Mouse (Mus musculus): ENCODE results near the gene Ivd. TPM values are rescaled to one million over a fixed set of nuclear protein-coding genes. Genes with fewer than 3 reads are reported as not detected.

Ivd gene
- polyA plus RNA-seq, 1 experiment: 3.2 TPM

DNA sequence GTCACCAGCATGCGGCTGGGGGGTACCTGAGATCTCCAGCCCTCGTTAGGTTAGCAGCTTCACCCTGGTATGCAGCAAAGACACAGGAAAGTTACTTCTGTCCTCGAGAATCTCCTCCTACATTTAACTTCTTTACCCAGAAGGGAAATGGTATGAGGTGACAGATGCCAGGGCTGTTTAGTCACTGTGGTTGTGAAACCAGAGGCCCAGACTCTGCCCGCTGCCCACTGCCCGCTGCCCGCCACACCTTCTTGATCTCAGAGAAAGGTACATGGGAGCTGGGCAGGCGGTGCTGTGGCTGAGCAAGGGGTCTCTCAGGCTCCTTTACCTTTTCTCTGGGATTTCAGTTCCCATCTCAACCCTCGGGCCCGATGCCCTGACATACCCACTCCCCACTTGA lies 14.7 kb downstream of the Ivd start:
- H3K27me3 ChIP-seq (replicated peaks): peaks cover 37% of the 10 kb centered on the region
- H3K4me3 ChIP-seq (replicated peaks): no peak overlapping the region
- H3K4me1 ChIP-seq: no peaks in the 10 kb centered on the region
- TF ChIP-seq GATA1 (IDR thresholded peaks at IDR 0.05; ENCODE audit: borderline replicate concordance, low read length) (no peak), FLI1 (IDR thresholded peaks at IDR 0.05; ENCODE audit: low read length) (no peak)
- H3K36me3 ChIP-seq (replicated peaks; ENCODE audit: low read length): peaks cover 13% of the 10 kb centered on the region
- no peaks in the 10 kb centered on the region for H3K9me3 ChIP-seq

DNA sequence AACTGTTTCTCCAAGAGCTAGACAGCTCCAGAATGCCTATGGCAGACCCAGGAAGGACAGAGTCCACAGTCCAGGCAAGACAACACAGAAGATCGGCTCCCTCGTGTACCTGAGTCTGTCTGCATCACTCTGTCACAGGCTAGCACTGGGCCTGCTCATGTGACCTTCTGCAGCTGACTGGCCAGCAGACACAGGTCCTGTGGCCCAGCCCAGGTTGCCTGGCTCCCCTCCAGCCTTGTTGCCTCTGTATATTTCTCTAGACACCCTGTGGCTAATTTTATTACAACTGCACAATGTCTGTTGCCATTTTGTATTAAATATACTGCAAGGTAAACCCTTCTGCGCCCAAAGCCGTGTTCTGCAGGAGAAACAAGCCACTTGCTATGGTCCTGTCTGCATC lies 19.3 kb downstream of the Ivd start:
- Histone ChIP-seq H3K27me3 (replicated peaks) (peaks cover 61% of the 10 kb centered on the region), H3K36me3 (replicated peaks; ENCODE audit: low read length) (peaks cover 6% of the 10 kb centered on the region), H3K9me3 (no peaks in the 10 kb centered on the region), H3K4me3 (replicated peaks) (no peak overlapping the region), H3K4me1 (peaks cover 8% of the 10 kb centered on the region)
- TF ChIP-seq FLI1 (IDR thresholded peaks at IDR 0.05; ENCODE audit: low read length) (no peak), GATA1 (IDR thresholded peaks at IDR 0.05; ENCODE audit: borderline replicate concordance, low read length) (no peak)

DNA sequence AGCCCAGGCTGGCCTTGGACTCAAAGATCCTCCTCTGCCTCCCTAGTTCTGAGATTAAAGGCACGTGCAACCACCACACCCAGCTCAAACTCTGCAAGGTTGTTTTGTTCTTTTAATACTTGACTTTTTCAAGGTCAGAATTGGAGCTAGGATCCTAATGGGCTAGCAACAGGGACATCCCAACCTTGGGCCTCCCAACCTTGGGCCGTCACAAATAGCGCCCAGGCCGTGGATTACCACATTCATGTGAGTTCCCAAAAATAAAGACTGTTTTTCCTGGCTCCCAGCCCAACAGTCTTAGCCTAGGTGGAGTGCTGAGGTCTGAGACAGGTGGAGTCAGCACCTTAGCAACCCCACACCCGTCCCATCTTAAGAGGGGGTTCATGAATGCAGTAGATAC lies 20.2 kb downstream of the Ivd start:
- peaks cover 63% of the 10 kb centered on the region for H3K27me3 ChIP-seq (replicated peaks)
- H3K4me3 ChIP-seq (replicated peaks): no peak overlapping the region
- no peaks in the 10 kb centered on the region for H3K9me3 ChIP-seq
- peaks cover 8% of the 10 kb centered on the region for H3K4me1 ChIP-seq
- peaks cover 6% of the 10 kb centered on the region for H3K36me3 ChIP-seq (replicated peaks; ENCODE audit: low read length)
- TF ChIP-seq GATA1 (IDR thresholded peaks at IDR 0.05; ENCODE audit: borderline replicate concordance, low read length): no peak
- TF ChIP-seq FLI1 (IDR thresholded peaks at IDR 0.05; ENCODE audit: low read length): no peak

DNA sequence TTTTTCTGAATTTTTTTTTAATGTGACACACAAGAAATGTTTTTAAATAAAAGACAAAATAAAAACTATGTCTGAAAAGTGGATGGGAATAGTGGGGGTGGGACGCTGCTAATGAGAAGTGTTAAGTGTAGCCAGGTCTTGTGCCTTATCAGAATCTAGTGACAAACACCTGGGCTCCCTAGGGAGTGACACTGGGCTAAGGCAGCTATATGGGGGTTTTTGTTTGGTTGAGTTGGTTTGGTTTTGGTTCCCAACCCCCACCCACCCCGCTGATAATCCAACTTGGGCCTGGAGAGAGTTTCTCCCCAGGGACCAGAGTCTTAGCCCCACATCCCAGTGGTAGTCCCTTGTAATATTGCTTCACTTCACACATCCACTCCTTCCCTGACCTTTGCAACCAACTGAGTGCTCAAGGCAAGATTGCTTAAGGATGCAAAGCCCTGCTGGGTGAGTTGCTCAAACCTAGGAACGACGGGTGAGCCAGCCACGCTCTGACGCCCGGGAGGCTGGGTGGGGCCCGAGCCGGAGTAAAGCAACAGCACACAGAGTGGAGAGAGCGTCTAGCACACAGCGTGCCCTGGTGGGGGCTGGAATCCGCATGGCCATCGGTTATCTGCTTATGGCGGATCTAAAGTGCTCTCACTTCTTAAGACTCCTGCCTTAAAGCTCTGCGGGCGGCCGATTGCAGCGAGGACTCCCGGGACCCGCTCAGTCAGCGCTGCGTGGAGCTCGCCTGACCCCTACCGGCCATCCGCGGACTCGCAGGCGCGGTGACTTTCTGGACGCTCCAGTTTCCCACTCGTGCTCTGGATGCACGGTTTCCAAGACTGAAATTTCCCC lies 21.3 kb downstream of the Ivd start:
- Histone ChIP-seq H3K4me3 (replicated peaks) (peak overlapping the region; percentile 85), H3K27me3 (replicated peaks) (peaks cover 69% of the 10 kb centered on the region), H3K9me3 (no peaks in the 10 kb centered on the region), H3K4me1 (peaks cover 16% of the 10 kb centered on the region), H3K36me3 (replicated peaks; ENCODE audit: low read length) (no peaks in the 10 kb centered on the region)
- TF ChIP-seq GATA1 (IDR thresholded peaks at IDR 0.05; ENCODE audit: borderline replicate concordance, low read length): no peak
- TF ChIP-seq FLI1 (IDR thresholded peaks at IDR 0.05; ENCODE audit: low read length): no peak

DNA sequence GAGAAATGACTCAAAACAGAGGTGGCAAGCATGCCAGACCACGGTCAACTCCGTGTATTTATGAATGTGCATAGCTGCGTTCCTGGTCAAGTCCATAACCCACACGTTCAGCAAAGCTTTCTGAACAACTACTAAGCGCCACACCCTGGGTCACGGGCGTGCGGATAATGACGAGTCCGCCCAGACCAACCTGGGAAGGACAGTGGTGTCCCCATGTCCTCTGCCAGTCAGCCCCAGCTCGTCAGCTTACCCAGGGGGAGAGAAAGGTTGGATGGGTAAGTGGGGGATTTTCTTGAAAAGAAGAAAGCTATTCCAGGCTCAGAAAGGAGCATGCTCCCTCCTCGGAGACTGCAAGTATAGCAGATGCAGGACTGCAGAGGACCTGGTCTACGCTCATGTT lies 25.7 kb downstream of the Ivd start:
- H3K4me1 ChIP-seq: peaks cover 34% of the 10 kb centered on the region
- H3K27me3 ChIP-seq (replicated peaks): peaks cover 73% of the 10 kb centered on the region
- no peaks in the 10 kb centered on the region for H3K9me3 ChIP-seq
- TF ChIP-seq FLI1 (IDR thresholded peaks at IDR 0.05; ENCODE audit: low read length): no peak
- no peak for TF ChIP-seq GATA1 (IDR thresholded peaks at IDR 0.05; ENCODE audit: borderline replicate concordance, low read length)
- peak overlapping the region; percentile 86 for H3K4me3 ChIP-seq (replicated peaks)
- H3K36me3 ChIP-seq (replicated peaks; ENCODE audit: low read length): no peaks in the 10 kb centered on the region

DNA sequence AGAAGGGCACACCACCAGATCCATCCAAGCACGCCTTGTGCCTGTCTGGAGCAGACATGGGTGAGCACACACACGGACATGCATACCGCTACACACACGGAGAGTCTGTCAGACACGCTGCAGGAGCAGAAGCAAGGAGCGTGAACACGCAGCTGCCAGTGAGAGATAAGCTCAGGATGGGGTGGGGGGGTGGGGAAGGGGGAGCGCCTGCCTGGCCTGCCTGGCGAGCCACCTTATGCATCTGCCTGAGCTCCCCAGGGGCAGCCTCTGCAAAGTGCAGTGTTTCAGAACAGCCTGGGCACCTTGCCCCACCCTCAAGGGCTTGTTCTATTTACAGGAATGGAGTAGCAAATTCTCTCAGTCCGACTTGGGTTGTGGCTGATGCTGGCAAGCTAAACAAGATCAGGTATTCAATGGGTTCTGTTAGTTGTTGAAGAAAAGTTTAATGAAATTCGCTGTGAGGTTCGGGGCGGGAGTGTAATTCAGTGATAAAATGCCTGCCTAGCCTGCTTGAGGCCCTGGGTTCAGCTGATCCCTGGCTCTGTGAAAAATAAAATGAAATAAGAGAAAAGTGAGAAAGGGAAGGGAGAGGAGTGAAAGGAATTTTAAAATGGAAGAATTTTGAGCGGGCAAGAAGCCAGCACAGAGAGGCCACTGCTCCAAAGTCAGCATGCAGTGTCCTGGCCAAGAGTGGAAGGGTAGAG lies 26.2 kb downstream of the Ivd start:
- Histone ChIP-seq H3K27me3 (replicated peaks) (peaks cover 72% of the 10 kb centered on the region), H3K4me1 (peaks cover 34% of the 10 kb centered on the region), H3K36me3 (replicated peaks; ENCODE audit: low read length) (no peaks in the 10 kb centered on the region), H3K4me3 (replicated peaks) (peak overlapping the region; percentile 86), H3K9me3 (no peaks in the 10 kb centered on the region)
- TF ChIP-seq FLI1 (IDR thresholded peaks at IDR 0.05; ENCODE audit: low read length): no peak
- no peak for TF ChIP-seq GATA1 (IDR thresholded peaks at IDR 0.05; ENCODE audit: borderline replicate concordance, low read length)

DNA sequence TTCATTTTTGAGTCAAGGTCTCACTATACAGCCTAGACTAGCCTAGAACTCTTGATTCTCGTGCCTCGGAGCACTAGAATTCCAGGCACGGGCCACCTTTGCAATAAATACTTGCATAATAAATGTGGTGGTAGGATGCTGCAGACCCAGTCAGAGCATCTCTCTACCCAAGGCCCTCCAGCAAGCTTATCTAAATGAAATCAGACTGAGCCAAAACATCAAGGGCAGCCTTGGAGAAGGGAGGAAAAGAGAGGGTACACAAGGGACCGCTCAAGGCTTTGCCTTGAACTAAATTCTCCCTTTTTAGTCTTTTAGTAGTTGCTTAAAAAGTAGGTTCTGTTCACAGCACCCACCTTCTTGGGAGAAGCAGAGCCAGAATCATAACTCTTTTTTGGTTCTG lies 29.4 kb downstream of the Ivd start:
- TF ChIP-seq GATA1 (IDR thresholded peaks at IDR 0.05; ENCODE audit: borderline replicate concordance, low read length) (no peak), FLI1 (IDR thresholded peaks at IDR 0.05; ENCODE audit: low read length) (no peak)
- Histone ChIP-seq H3K9me3 (no peaks in the 10 kb centered on the region), H3K36me3 (replicated peaks; ENCODE audit: low read length) (no peaks in the 10 kb centered on the region), H3K4me3 (replicated peaks) (no peak overlapping the region), H3K4me1 (peaks cover 34% of the 10 kb centered on the region), H3K27me3 (replicated peaks) (peaks cover 79% of the 10 kb centered on the region)

DNA sequence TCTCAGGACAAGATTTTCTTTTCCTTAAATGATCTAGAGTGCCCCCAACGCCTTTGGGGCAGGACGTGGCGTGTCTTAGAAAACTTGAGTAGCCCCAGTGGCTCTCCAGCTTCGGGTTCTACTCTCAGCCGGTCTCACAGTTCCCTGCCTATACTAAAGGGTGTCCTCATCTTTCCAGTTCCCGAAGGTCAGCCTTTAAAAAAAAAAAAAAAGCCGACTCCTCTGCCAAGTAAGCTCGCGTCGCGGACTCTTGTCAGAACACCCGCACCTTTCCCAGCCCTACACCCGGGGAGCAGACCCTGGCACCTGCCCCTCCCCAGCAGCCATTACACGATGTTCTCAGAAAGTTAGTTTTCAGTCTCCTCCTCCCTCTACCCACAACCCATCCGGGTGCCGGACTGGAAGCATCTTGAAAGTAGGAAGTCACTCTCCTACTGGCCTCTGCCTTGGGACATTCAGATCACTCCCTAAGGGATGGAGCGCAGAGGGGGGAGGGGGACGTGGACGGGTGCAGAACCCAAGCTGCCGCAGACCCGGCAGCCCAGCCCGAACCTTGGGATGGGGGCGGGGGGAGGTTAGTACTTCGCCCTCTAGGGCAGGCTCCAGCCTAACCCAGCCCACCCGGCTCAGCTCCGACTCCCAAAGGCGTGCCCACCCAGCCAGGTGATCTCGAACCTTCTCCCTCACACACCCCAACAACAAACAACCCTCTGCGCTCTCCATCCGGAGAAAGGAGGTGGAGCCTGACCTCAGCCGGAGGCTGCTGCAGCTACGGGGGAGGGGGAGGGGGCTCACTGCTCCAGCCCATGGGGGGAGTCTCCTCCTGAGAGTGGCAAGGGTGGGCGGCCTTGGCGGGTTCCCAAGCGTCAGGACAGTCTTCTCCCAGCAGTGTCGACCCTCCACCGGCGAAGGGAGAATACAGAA lies 34.5 kb downstream of the Ivd start:
- no peaks in the 10 kb centered on the region for H3K36me3 ChIP-seq (replicated peaks; ENCODE audit: low read length)
- H3K4me1 ChIP-seq: peaks cover 61% of the 10 kb centered on the region
- TF ChIP-seq GATA1 (IDR thresholded peaks at IDR 0.05; ENCODE audit: borderline replicate concordance, low read length) (no peak), FLI1 (IDR thresholded peaks at IDR 0.05; ENCODE audit: low read length) (no peak)
- H3K9me3 ChIP-seq: no peaks in the 10 kb centered on the region
- peaks cover 92% of the 10 kb centered on the region for H3K27me3 ChIP-seq (replicated peaks)
- H3K4me3 ChIP-seq (replicated peaks): peak overlapping the region; percentile 92

DNA sequence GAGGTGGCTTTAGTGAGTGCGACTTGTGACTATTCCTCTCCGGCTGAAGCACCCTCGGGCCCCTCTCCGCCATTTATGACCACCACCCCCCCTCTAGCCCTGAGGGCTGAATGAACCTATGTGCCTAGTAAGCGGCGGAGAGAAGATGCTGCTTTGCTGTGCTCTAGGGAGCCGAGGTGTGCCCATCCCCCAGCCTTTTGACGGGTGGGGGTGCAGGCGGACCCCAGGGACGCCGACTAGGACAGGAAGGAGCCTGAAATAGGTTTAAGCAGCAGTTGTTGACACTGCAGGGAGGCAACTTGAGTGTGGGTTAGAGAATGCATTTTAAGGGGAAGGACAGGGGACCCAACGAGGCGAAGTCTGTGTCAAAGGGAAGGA lies 35.1 kb downstream of the Ivd start:
- no peaks in the 10 kb centered on the region for H3K9me3 ChIP-seq
- TF ChIP-seq FLI1 (IDR thresholded peaks at IDR 0.05; ENCODE audit: low read length) (no peak), GATA1 (IDR thresholded peaks at IDR 0.05; ENCODE audit: borderline replicate concordance, low read length) (no peak)
- H3K27me3 ChIP-seq (replicated peaks): peaks cover 89% of the 10 kb centered on the region
- H3K4me3 ChIP-seq (replicated peaks): peak overlapping the region; percentile 92
- peaks cover 60% of the 10 kb centered on the region for H3K4me1 ChIP-seq
- no peaks in the 10 kb centered on the region for H3K36me3 ChIP-seq (replicated peaks; ENCODE audit: low read length)

Data from megakaryocyte, embryonic 14.5 days (primary cell).